Mouse (Mus musculus) bone marrow macrophage, adult 2 months (primary cell): ENCODE results near the gene Azin2. TPM values are rescaled to one million over a fixed set of nuclear protein-coding genes. Genes with fewer than 3 reads are reported as not detected.

ENCODE experiments used
- H3K27ac ChIP-seq: 2 replicates; pipeline ENCODE4 v1.5.1; 2012; ENCODE audit warnings: low read depth, low read length; ENCODE audit not compliant: insufficient read depth
- H3K4me1 ChIP-seq: 2 replicates; pipeline ENCODE4 v1.6.1; 2012; ENCODE audit warnings: low read length; ENCODE audit not compliant: control insufficient read depth, insufficient read depth
- H3K4me3 ChIP-seq: 2 replicates; pipeline ENCODE4 v1.5.1; 2012; ENCODE audit warnings: mild to moderate bottlenecking, low read length, moderate library complexity; ENCODE audit not compliant: insufficient read depth
- CTCF ChIP-seq: IDR thresholded peaks from 2 replicates; pipeline ENCODE4 v1.5.1; 2012; ENCODE audit warnings: low read depth, mild to moderate bottlenecking, low read length, moderate library complexity
- POLR2A ChIP-seq: IDR thresholded peaks from 2 replicates; pipeline ENCODE4 v1.6.1; 2012; ENCODE audit warnings: mild to moderate bottlenecking, low read depth, low read length, borderline replicate concordance
- polyA plus RNA-seq: library from polyadenylated mRNA; stranded (reverse); fragments of >200 nt; gene quantifications from 2 replicates; pipeline ENCODE4 v1.2.4, GENCODE M21; 2012; ENCODE audit not compliant: missing spikeins, insufficient read depth, insufficient read length

The Azin2 gene
- 1.8 and 2.6 TPM in 2 replicates for polyA plus RNA-seq

DNA sequence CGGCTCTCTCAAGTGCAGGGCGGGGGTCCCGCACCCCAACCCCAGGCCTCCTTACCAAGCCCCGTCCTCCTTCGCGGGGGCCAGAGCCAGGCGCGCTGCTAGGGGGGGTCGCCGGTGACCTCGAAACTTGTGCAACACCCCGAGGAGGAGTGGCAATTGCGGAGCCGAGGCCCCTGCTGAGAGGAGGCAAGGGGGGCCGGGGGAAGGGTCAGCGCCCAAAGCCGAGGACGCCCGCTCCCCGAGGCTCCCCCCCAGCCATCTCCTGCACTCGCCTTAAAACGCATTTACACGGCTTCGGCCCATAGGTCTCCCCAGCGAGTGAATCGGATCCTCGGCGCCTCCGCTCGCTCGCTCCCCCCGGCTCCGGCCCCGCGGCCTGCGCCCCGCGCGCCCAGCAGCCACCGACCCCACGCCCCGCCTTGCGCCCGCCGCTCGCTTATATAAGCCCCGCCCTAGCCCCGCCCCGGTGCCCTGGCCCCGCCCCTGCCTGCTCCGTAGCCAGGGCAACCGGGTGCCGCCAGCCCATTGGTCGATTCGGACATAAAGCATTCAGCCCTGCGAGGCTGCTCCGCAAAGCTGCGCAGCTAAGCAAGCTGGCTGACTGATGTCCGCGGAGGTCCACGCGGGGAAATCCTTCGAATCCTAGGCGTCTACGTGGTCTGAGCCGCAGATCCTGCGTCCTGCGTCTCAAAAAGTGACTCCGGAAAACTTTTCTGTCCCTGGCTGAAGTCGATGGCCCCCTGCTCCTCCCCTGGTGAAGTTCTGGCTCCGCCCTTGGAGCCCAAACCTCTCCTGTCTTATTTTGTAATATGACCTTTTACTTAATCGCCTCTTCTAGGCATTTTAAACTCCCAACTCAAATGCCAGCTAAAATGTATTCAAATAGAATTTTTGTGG, at the start of gene Azin2:
Azin2 (minus strand) TSS at position 414 of the 897 bp plus-strand sequence.
- TF ChIP-seq POLR2A (no peak), CTCF (no peak)
- Histone ChIP-seq H3K4me3 (peak within 1 kb of the TSS; percentile 71), H3K4me1 (peaks cover 16% of the 10 kb centered on the region), H3K27ac (no peak within 1 kb of the TSS)

DNA sequence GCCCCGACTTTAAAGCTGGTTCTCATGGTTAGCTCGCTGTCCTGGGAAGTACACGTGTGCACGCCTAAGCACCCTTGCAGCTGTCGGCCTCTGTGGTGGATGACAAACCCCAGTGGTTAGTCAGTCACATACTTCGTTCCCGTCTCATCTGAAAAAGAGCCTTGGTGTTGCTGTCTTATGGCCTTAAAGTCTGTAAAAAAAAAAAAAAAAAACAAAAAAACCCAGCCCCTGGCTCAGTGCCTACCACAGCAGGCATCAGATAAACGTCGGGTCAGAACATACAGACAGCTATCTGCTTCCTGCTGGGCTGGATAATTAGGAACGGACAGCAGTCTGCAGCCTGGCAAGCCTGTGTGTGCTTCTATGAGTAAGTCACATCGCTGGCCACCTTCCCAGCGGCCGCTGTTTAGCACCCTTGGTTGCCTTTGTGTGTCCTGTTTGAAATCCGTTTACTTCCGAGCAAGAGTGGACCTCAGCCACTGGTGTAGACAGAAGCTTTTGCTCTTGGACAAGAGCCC, 49.4 kb upstream of the Azin2 start:
- no peak for TF ChIP-seq POLR2A
- no peak for TF ChIP-seq CTCF
- no peak overlapping the region for H3K4me3 ChIP-seq
- H3K4me1 ChIP-seq = peaks cover 32% of the 10 kb centered on the region
- H3K27ac ChIP-seq = no peak overlapping the region

DNA sequence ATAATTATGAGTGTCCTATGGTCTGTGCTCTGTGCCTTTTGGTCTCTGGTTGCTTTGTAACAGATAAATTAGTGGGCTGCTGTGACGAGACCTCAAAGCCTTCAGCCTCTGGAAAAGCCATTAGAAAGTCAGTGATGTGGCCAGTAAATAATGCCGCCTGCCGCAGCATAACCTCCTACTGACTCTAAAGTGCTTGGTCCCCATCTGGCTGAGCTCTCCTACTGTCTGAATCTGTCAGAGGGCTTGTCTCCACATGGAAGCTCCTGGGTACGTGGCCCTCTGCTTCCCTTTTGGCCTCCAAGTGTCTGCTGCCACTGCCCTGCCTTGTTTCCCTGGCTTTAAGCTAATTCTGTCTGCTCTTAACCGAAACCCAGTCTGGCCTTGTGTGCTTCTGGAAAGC, 47.3 kb upstream of the Azin2 start:
- TF ChIP-seq CTCF (no peak), POLR2A (no peak)
- peaks cover 35% of the 10 kb centered on the region for H3K4me1 ChIP-seq
- H3K27ac ChIP-seq = peak overlapping the region; percentile 57
- no peak overlapping the region for H3K4me3 ChIP-seq

DNA sequence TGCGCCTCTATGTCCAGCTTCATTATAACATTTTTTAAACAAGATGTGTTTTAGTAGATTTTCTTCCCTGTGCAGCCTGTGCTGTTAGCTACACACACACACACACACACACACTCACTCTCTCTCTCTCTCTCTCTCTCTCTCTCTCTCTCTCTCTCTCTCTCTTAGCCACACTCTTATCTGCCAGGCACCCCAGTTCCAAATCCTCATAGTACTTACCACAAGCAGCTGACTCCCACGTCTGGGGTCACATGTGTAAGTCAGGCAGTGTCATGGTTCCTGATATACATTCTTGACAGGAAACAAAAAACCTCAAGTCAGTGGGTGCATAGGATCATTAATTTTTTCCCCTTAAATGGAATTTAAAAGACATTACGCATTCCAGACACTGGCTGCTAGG, 46.4 kb upstream of the Azin2 start:
- Histone ChIP-seq H3K27ac (peak overlapping the region; percentile 65), H3K4me1 (peaks cover 37% of the 10 kb centered on the region), H3K4me3 (no peak overlapping the region)
- TF ChIP-seq POLR2A = no peak
- no peak for TF ChIP-seq CTCF

DNA sequence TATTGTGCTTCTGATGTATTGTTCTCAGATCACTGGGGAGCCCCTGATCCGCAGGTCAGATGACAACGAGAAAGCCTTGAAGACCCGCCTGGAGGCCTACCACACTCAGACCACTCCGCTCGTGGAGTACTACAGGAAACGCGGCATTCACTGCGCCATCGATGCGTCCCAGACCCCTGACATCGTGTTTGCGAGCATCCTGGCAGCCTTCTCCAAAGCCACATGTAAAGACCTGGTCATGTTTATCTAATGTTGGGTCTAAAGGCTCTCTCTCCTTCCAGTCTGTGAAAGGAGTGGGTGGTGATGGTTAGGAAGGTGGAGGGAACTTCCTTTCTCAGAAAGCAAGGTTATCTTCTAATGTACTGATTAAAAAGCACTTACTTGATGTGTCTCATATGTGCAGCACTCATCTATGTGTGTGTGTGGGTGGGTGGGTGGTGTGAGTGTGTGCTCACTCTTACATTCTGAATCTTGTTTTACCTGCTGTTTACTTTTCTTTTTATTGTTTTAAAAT, 45.8 kb upstream of the Azin2 start:
- no peak for TF ChIP-seq POLR2A
- no peak for TF ChIP-seq CTCF
- Histone ChIP-seq H3K4me1 (peaks cover 42% of the 10 kb centered on the region), H3K27ac (peak overlapping the region; percentile 65), H3K4me3 (no peak overlapping the region)

DNA sequence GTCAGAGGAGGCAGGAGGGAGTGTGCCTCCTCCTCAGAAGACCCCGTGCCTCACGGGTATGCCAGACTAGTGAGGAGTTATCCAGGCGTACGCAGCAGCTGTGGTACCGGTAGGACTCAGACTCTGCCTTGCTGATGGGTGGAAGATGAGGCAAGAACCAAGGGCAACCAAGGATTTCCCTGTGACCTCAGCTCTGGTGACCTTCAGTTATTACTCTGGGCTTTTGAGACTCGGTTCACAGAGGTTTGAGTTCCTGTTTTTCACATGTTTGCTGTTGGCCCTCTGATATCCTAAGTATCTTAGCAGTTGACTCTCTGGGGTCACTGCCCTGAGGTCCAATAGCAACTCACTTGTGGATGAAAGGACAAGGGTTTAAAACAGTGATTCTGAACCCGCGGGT, 41.5 kb upstream of the Azin2 start:
- TF ChIP-seq CTCF = no peak
- H3K4me1 ChIP-seq = peaks cover 37% of the 10 kb centered on the region
- no peak overlapping the region for H3K4me3 ChIP-seq
- H3K27ac ChIP-seq = no peak overlapping the region

DNA sequence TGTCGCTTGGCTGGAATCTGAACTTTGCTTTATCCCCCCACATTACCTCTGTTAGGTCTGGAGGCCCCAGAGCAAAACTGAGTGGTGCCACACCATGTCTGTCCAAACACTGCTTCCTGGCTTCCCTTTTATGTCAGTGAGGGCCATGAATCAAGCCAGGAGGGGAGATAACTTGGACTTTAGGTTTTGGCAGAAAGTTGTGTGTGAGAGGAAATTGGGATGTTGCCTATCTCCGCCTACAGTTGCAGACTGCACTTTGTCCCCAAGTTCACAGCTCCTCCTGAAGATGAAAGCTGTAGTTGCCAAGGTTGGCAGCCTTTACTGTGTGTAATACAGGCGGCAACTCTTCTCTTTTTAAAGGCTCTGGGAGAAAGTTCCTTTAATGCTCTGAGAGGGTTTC, 38.5 kb upstream of the Azin2 start:
- no peak for TF ChIP-seq POLR2A
- TF ChIP-seq CTCF = no peak
- Histone ChIP-seq H3K4me1 (peaks cover 21% of the 10 kb centered on the region), H3K4me3 (no peak overlapping the region), H3K27ac (no peak overlapping the region)

DNA sequence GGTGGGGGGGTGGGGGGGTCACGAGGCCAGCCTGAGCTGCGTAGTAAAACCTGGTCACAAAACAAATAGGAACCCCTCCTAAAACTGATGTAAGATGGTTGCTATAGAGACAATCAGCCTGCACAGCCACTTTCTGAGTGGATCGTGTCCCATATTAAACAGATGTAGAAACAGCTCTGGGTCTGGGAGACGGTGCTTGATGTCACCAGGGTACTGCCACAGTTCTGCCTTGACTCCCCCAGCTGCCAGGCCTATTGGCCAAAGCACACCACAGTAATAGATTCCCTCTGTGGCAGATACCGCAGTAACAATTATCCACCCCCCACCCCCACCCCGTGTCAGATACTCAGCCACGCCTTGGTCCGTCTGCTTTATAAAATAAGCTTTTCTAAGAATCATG, 36.2 kb upstream of the Azin2 start:
- no peak for TF ChIP-seq POLR2A
- no peak for TF ChIP-seq CTCF
- peaks cover 22% of the 10 kb centered on the region for H3K4me1 ChIP-seq
- no peak overlapping the region for H3K4me3 ChIP-seq
- no peak overlapping the region for H3K27ac ChIP-seq

DNA sequence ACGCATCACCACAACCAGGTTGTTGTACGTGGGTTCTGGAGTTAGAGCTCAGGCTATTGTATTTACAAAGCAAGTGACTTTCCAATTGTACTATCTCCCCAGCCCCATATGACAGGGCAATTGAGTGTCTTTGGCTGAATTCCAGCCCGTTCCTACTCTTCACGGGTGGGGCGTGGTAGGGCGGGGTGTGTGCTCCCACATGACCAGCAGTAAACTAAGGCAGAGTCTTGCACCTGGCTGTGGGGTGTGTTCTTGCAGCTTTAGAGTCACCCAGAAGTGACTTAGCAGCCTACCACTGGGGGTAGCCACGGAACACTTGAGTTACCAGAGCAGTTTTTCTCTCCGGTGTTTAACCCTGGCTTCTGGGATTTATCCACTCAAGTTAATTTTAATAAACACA, 35.0 kb upstream of the Azin2 start:
- Histone ChIP-seq H3K4me3 (no peak overlapping the region), H3K27ac (no peak overlapping the region), H3K4me1 (peaks cover 23% of the 10 kb centered on the region)
- TF ChIP-seq CTCF (no peak), POLR2A (no peak)

DNA sequence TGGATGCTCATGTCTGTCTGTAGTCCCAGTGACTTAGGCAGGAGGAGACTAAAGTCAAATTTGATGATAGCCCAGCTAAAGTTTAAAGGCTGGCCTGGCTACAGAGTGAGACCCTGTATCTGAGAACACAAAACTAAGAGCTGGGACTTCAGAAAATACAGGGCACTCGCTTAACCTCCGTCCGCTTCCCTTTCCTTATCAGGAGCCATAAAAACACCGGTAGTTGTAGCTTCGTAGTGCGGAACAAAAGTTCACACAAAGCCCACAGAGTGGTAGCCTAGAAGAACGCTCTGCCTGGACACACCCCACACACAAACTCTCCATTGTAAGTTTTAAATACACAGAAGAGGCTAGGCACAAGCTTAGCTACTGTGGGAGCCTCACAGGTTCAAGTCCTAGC, 33.0 kb upstream of the Azin2 start:
- Histone ChIP-seq H3K4me3 (no peak overlapping the region), H3K27ac (no peak overlapping the region), H3K4me1 (peaks cover 25% of the 10 kb centered on the region)
- no peak for TF ChIP-seq CTCF
- TF ChIP-seq POLR2A = no peak
